Mouse (Mus musculus) B cell, adult 2 months (primary cell): ENCODE measurements around the gene S100a13.

Experiments used
- DNase-seq, 2 experiments: peaks; one replicate each; pipeline ENCODE4 v3.0.0; 2022

Gene S100a13

DNA sequence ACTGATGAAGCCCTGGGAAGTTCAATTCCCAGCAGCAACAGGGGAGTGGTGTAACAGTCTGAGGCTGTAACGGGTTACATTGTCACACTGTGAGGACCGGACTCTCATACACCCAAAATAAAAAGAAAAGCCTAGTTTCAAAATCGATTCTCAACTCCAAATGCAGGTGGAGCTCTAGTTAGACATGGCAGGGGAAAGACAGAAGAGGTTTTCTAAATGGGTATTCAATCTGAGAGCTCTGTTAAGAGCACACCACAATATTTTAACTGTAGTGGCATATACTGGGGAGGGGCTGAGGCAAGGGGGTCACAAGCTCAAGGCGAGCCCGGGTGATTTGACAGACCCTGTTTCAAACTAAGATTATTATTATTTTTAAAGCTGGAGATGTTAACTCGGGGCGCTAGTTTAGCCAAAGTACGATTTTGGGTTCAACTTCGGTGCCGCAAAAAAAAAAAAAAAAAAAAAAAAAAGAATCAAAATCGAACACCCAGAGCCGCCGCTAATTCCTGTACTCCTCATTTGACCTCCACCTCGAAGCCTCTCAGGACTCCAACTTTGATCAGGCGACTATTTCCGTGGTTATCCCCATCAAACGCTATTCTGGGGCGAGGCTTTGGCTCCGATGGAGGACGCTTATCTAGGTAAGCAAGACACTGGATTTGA lies 5.8 kb upstream of the S100a13 start:
- no peak for DNase-seq

DNA sequence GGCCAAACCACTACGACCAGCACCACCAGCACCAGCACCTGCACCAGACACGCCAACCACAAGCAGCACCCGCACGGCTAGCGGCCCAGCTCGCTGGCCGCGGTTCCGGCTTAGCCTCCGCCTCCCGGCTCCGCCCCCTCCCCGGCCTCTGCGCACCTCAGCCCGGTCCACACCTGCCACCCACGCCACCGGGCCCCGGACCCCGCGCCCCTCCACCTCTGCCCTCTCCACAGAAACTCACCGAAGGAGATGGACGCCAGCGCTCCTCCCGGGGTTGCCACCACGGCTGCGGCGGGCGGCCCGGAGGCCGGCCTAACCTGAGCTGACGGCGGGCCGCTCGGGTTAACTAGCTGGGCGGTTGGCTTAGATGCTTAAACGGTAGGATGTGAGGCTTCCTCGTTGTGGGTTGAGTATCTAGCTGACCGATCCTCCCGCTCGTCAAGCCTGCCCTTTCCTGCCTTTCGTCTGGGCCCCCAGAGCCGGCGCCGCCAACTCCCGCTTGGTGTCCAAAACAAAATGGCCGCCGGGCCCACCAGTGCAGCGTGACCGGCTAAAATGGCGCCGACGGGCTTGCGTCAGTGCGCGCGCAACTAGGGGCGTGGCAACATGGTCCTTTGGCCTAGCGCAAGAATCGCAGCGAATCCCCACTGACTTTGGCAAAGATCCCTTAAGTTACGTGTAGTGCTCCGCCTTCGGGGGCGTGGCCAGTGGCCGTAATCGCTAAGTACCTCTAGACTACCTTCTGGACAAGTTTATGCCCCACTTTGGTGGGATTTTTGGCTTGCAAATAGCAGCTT lies 5.1 kb upstream of the S100a13 start, which contains the start of gene Chtop:
TSS of gene Chtop (minus strand) at position 549 of the 797 bp plus-strand sequence.
- peak; percentile 99 for DNase-seq

DNA sequence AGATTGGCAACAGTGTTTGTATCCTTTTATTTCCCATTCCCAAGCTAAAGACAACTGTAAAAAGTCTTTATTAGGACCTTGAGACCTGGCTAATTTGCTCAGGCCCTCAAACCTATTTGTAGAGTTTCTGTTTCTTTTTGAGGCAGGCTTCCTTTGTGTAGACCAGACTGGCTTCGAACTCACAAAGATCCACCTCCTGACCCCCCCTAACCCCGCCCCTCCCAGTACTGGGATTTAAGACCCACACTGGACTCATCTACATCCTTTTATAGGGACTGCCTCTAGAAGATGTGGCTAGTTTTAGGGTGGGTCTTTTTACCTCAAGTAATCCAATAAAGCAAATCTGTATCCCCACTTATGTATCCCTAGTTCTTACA lies 4.5 kb upstream of the S100a13 start:
- DNase-seq = no peak

- DNase-seq = no peak
These were observed 2.0 kb upstream of the S100a13 start for GRCm38 (mm10) chr3:90512276-90512675.

GRCm38 (mm10) chr3:90512948-90513642 lies 1.1 kb upstream of the S100a13 start:
- no peak for DNase-seq

DNA sequence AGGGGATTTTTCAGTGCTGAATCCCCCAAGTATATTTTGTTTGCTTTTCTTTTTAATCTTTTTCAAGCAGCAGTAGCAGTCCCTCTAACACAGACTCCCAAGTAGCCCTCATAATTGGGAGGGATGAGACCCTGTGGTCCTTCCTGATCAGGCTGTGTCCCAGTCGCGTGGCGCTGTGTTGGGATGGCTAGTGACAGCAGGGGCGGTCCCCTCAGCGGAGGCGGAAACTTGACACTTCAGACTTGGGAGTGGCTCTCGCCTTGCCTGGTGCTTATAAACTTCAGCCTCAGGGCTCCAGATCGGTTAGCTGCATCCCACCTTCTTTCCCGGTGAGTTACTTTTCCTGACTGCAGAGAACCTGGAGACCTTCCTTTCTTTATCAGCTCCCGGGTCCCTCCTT lies 456 bp downstream of the S100a13 start:
- DNase-seq = peak; percentile 57 to 60

DNA sequence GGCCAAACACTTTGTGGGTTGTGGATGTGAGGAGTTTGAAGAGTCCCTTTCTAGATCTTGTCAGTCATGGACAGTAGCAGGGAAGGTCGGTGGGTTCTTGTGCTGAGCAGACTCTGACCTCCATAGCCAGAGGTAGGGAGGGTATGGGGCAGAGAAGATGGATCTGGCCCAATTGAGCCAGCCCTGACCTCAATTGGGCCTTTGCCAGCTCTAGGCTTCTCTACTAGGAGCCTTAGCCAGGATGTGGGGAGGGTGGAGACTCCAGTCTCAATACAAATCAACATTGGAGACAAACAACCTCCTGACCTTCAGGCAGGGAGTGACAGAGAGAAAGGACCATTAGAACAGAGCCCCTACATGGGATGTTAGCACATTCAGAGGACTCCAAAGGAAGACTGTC lies 1.0 kb downstream of the S100a13 start:
- no peak for DNase-seq

DNA sequence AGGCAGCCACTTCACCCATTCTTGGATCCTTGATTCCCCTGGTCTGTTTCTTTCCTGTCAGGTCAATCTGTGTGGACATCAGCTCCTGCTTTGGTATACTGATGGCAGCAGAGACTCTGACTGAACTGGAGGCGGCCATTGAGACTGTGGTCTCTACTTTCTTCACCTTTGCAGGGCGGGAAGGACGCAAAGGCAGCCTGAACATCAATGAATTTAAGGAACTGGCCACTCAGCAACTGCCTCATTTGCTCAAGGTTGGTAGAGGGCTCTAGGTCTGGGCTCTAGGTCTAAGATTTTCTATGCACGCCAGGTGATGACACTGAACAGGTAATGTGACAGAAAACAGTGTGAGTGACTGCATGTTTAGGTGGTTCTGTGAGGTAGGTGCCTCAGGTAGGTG lies 1.6 kb downstream of the S100a13 start:
- DNase-seq = no peak

DNA sequence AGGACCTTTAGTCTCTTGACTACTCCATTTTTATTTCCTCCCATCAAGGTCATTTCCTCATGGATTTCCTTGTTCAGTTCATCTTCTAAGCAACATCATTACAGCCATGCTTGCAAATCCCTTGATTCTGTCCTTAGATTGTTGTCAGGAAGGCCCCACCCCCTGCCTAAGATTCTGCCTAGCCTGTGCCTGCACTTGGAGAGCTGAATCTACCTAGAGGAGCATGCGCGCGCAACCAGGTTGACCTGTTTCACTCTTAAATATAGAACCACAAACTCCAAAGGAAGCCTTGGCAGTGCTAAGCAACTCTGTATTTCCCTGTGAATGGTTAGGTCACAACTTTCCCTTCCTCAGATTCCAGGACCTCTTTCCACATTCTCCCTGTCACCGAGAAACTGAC lies 3.5 kb downstream of the S100a13 start:
- no peak for DNase-seq

DNA sequence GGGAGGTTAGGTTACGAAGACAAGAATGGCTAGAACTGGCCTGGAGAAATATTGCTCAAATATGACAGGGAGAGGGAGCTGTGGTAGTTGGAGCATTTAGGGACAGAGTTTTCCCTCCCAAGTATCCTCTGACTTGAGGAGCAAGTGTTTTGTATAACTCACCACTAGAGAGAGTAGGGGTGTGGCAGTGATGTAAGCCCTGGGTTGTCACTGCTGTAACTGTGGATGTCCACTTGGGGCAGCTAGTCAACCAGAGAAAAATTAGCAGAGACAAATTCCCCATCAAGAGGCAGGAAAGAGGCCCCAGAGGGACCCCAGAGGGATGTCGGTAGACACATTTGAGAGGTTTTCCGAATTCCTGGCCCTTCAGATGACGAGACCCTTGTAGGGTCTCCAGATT lies 11.2 kb downstream of the S100a13 start:
- DNase-seq = peak; percentile 32 to 43

DNA sequence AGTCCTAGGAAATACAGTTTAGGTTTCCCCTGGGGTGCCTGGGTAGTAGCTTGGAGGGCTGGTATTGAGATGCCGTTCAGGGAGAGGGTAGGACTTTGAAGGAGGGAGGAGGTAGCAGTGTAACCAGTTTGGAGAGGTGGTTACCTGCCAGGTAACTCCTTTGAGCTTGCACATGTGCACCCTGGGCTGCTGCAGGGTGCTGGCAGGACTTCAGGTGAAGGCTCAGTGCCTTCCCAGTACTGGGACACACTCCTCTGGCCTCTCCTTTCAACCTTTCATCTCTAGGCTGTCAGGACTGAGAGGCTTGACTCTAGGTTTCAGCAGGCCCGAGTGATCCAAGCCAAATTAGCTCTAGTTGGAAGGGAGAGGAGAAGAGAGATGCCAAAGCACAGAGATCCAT lies 11.8 kb downstream of the S100a13 start:
- no peak for DNase-seq

DNA sequence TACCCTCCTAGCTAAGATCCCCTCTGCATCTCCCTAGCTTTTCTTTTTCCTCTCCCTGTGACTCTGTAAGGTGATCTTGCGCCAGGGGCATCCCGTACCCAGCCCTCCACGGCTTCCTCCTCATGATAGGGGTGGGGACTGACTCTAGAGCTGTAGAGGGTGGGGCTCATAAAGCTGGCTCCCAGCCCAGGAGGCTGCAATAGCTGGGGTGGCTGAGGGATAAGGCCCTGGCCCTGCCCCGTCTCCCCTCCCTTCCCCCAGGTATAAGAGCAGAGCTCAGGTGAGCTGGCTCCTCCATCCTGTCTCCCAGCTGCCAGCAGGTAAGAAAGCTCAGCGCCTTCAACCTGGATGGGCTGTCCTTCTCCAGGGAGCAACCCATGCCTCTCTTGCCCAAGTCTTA lies 12.3 kb downstream of the S100a13 start, which contains the start of gene S100a14:
TSS of gene S100a14 (plus strand) at position 277 of the 400 bp plus-strand sequence.
- DNase-seq = no peak

- DNase-seq = no peak
These were observed 13.1 kb downstream of the S100a13 start for GRCm38 (mm10) chr3:90527291-90527873.

- no peak for DNase-seq
These were observed 17.5 kb downstream of the S100a13 start for GRCm38 (mm10) chr3:90531713-90532112.

DNA sequence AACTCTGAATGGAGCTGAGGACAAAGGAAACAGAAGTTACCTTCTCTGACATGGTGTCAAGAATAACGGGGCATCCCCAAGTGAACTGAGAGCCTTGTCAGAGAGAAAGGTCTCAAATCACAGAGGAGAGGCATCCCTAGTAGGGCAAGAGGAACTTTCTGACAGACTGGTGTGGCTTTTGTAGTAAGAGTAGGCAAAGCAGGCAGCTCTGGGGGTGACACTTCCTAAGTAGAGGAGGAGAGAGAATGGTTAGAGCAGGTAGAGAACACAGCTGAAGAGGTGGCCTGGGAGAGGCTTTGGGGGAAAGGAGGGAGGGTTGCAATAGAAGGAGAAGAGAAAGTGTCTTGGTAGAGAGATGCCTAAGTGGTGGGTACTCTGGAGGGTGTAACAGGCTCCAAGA lies 21.2 kb downstream of the S100a13 start:
- DNase-seq = no peak

DNA sequence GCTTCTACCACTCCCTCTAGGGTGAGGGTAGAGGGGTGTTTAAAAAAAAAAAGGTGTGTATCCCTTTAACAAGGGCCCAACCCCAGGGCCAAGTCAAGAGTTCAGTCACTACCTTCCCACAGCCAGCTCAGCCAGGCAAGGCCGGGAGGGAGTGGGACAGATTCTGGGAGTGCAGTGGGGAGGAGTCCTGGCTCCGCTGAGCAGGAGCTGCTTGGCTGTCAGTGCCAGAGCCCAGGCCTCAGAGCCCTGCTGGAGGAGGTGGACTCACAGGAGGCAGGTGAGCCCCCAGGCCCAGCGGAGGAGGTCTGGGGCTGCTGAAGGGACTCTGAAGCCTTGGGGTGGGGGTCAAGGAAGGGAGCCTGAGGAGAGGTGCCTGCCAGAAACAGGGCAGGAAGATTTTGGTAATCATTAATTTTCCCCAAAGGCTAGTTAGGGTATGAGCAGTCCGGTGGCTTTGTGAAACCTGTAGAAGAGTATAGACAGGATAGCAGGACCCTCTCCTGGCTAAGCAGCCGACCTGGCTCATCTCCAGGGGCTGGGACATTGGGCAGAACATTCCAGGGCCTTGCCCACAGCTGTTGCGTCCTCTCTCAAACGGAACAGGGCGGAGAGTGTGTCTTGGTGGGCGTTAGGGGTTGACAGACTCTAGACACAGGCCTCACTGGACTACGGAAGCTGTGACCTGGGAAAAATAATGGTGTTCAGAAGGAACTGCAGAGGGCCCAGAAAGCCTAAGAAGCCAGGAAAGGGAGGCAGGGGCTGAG lies 23.1 kb downstream of the S100a13 start, which contains the start of gene S100a16:
TSS of gene S100a16 (plus strand) at position 114 of the 764 bp plus-strand sequence.
- DNase-seq = no peak

- no peak for DNase-seq
These were observed 23.7 kb downstream of the S100a13 start for GRCm38 (mm10) chr3:90537905-90538296.

DNA sequence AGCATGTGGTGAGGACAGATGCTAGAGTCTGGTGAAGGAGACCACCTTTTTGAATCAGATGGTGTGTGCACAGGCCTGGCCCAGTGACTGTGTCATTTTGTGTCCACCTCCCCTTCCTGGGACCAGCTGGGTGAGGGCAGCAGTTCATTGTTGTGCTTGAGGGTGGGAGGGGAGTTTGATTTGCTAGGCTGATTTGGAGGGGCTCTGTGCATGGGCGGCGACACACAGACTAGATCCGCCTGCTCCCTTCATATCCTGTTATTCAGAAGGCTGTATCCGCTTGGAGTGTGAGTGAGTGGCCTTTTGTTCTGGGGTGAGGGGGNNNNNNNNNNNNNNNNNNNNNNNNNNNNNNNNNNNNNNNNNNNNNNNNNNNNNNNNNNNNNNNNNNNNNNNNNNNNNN lies 26.7 kb downstream of the S100a13 start:
- DNase-seq = no peak

DNA sequence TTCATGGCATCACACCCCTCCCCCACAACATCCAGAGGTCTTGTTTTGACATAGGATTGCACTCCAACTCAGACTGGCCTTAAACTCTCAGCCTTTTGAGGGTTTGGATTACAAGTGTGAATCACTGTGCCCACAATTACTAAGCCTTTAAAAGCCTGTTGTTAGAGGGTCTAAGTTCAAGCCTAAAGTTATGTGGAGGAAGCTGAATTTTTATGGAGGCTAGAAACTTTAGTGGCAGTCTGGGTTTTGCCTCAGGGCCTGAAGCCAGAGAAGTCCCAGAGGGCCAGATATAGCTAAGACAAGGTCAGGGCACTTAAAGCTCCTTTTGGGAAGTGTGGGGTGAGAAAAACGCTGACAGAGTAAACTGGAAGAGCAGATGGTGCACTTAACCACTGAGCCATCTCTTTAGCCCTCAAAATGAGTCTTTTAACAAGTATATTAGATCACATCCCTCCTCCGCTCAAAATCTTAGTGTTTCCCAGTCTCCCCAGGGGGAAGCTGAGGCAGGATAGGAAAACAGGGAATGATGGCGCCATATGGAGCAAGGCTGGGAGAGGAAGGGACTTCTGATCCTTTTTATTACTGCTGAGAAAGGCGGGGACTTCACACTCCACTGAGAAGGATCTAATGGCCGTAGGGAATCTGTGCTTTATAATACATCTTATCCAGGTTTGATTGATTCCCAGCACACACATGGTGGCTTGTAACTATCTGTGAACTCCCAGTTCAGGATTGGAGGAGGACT lies 35.6 kb downstream of the S100a13 start:
- DNase-seq = no peak

GRCm38 (mm10) chr3:90550421-90550790 lies 36.2 kb downstream of the S100a13 start:
- no peak for DNase-seq

GRCm38 (mm10) chr3:90552231-90552630 lies 38.0 kb downstream of the S100a13 start:
- no peak for DNase-seq

DNA sequence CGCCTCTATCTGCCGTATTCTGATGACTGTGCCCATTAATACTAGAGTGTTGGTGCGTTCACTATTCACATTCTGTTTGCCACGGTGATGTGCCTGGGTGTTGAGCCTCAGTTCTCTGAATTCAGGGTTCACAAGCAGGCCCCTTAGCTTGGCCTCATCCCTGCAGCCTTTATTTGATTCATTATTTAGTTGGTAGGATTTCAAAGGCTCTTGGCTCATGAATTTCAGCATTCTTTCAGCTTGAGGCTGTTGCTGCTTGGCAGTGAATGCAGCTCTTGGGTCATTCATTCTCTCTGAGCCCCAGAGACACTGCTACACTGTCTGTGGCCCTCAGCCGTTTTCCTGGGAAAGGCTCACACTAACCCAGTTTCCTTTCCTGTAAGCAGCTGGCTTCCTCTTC lies 41.7 kb downstream of the S100a13 start:
- DNase-seq = no peak
